Mouse (Mus musculus) hindlimb bud, embryonic 11.5 days (tissue): ENCODE measurements at regions not wholly inside any gene's neighbourhood (a gene's known extent, or its start where the extent isn't known, plus 50 kb on each side); places are given as distances from the start of the nearest gene placed in this dataset.

Experiments
- DNase-seq: peaks from one replicate; pipeline ENCODE4 v3.0.0-alpha.2; 2012; ENCODE audit warnings: low read depth, low spot score; ENCODE audit errors: extremely low spot score

GRCm38 (mm10) chr4:95180999-95181398 is 129.0 kb upstream of the Jun start:
- no peak for DNase-seq

- DNase-seq: no peak
Measured at GRCm38 (mm10) chr4:95184180-95184579, 132.2 kb upstream of the Jun start.

- no peak for DNase-seq
Measured at GRCm38 (mm10) chr4:95185113-95185915, 133.3 kb upstream of the Jun start.

DNA sequence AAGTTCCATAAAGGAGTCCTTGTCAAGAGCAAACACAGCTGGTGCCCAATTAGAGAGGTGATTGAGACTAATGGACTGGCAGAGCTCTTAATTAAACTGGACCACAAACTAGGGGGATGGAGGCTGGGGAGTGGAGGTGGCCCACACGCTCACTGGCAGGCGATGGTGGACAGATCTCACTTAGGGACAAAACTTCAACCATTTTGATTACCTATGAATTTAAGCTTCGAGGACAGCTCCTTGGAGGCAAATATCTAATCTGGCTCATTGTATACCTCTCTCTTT is 133.8 kb upstream of the Jun start:
- DNase-seq: no peak

DNA sequence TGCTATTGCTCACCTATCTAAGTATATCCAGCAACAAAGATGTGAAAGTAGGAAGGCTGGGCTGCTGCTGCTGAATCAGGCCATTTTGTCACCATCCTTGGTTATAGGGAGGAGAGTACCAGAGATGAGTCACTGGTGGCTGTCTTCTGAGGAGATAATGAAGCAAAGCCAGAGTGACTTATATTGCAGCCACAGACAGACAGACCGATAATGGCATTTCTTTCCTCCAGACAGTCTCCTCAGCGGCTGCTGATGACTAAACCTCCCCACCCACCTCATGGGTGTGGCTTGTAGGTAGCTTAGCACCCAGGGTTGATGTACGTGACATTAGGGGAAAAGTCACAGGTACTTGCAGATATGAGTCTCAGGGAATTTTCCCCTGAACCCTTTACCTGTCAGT is 136.1 kb upstream of the Jun start:
- no peak for DNase-seq

DNA sequence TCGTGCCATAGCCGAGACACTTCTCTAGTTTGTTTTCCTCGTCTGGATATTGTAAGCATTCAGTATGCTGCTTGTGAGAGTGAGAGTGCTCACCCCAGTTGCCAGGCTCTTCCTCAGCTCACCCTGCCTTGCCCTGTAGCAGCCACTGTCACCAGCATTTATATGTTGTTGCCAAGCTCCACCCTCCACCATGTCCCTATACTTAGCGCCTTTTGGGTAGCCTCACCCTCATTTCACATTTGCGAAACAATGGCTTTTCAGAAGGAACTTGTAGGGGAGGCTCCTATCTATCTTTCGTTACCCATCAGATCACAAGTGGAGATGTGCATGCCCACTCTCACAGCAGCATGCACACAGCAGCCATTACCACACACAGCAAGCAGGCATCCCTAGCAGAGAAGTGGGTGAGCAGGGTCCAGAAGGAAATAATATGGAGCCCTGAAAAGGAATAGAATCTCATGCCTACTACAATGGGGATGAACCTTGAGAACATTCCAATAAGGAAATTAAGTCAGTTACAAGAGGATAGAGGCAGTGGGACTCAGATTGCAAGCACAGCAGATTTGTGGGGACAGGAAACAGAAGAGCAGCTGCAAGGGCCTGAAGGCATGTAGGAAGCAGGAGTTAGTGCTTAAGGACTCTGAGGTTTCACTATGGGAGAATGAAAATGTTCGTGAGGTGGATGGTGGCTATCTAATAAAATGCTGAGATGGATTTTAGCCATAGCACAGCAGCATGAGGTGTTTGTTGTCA is 139.8 kb upstream of the Jun start:
- DNase-seq: no peak

- DNase-seq: no peak
Measured at GRCm38 (mm10) chr4:95192562-95192961, 140.5 kb upstream of the Jun start.

GRCm38 (mm10) chr4:95193028-95193427 is 141.0 kb upstream of the Jun start:
- no peak for DNase-seq

DNA sequence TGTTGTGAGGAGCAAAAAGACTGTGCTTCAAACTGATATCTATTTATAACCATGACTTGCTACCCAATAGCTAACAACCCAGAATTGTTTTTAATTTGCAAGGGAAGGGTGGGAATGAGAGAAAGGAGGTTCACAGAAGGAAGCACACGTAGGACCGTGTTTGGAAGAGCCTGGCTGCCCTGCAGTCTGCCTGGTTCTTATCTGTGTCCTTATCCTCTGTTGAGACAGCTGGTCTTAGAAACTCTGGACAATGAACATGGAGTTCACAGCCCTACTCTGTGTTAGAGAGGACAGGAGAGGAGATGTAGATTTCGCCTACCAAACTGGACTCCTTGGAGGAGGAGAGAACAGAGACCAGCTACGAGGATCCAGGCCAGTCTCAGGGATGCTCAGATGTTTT is 141.5 kb upstream of the Jun start:
- no peak for DNase-seq

- DNase-seq: no peak
Measured at GRCm38 (mm10) chr4:95194621-95195455, 142.8 kb upstream of the Jun start.

- DNase-seq: no peak
Measured at GRCm38 (mm10) chr4:95196106-95196505, 144.1 kb upstream of the Jun start.

DNA sequence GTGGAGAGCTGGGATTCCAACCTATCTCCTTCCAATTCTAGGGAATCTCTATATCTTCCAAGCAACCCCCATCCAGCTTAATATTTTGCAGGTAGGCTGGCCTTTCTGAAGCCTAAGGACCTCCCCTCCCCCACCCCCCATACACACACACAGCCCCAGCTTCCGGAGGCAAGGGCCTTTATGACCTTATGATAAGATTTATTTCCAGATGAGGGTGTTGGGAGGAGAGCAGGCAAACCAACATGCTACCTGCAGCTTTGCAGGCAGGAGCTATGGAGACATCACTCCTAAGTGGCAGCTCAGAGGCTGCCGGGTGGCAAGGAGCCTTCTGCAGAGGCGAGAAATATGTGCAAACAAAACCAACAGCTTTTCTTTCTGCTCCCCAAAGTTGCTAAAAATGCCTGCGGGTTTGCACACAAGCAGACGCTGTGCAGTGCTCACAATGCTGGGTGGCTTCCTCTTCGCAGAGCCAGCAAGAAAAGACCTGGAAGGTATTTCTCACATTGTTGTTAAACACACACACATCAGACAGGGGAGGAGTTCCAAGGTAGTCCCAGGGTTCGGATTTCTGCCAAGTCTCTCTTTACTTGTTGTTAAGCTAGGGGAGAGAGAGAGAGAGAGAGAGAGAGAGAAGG is 145.2 kb upstream of the Jun start:
- no peak for DNase-seq

- DNase-seq: no peak
Measured at GRCm38 (mm10) chr4:95199394-95199793, 147.4 kb upstream of the Jun start.

- no peak for DNase-seq
Measured at GRCm38 (mm10) chr4:95200130-95200529, 148.1 kb upstream of the Jun start.

GRCm38 (mm10) chr4:95202478-95202877 is 150.5 kb upstream of the Jun start:
- DNase-seq: no peak

DNA sequence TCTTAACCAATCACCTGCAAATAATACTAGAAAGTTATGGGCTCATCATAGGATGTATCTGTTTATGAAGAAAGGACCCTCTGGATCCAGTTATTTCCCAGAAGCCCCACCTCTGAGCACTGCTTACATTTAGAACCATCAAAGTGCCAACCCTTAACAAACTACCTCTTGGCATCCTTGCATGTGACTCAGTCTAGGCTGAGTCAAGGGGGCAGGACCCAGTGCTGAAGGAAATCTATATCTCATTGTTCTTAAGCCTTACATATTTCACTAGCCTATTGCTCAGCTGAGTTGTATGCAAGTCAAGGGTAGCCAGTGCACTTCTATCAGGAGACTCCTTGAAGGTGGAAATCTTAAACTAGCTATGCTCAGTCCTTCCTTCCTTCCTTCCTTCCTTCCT is 151.6 kb upstream of the Jun start:
- DNase-seq: no peak

DNA sequence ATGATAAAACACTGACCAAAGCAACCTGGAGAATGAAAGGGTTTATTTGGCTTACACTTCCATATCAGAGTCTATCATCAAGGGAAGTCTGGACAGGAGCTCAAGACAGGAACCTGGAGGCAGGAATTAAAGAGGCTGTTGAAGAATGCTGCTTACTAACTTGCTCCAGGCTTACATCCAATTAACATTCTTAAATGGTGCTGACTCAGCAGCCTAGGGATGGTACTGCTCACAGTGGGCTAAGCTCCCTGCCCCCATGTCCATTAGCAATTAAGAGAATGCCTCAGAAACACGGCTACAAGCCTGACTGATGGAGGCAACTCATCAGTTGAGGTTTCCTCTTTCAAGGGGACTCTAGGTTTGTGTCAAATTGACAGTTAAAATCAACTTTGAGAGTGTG is 153.3 kb upstream of the Jun start:
- no peak for DNase-seq

DNA sequence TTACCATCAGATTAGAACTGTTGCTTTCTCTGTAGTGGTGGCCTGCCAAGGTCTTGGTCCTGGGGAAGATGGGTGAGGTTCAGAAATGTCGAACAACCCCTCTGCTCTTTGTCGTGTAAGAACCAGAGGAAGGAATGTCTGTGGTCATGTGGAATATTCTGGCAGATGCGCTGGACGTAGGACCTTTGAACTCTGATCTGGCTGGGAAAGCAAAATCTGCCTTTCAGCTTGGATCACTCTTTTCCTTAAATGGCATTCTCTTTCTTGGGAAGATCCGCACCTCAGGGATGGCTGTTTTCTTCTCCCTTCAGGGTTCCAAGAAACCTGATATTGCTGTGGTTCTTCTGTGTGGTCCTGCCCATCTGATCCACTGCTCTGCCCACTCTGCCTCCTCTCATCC is 155.8 kb upstream of the Jun start:
- no peak for DNase-seq

- no peak for DNase-seq
Measured at GRCm38 (mm10) chr4:95208827-95209226, 156.8 kb upstream of the Jun start.

- DNase-seq: no peak
Measured at GRCm38 (mm10) chr4:95209322-95210119, 157.5 kb upstream of the Jun start.

DNA sequence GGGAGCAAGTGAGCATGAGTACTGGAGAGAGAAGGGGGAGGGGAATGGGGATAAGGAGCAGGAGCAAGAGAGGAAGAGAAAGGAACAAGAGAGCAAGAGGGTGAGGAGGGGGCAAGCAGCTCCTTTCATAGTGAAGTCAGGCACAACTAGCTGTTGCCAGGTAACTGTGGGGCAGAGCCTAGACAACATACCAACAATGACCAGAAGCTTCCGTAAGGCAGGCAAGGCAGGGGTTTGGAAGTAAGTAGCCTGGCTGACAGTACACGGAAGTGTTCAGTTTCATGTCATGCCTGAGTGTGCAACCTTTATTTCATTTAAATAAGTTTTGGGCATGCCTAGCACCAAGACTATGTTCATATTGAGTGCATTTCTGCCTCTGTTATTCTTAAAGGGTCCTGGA is 160.5 kb upstream of the Jun start:
- no peak for DNase-seq
